Mouse (Mus musculus) R1 (cell line): Measurements from ENCODE around the gene Srp68.

Source experiments
- DNase-seq: peaks from one replicate; pipeline ENCODE4 v3.0.0-alpha.2; 2018; ENCODE audit warnings: low read depth, low spot score

Srp68 gene

DNA sequence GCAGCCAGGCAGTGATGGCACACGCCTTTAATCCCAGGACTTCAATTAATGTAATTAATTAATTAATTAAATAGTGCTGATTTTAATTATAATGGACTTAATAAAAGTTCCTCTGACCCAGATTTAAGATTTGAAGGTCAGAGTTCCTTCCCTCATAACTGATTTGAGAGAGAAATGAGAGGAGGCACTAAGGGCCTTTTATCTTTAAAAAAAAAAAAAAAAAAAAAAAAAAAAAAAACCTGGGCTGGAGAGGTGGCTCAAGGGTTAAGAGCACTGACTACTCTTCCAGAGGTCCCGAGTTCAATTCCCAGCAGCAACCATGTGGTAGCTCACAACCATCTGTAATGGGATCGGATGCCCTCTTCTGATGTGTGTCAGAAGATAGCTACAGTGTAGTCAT is 65.4 kb downstream of the Srp68 start:
- DNase-seq = no peak

DNA sequence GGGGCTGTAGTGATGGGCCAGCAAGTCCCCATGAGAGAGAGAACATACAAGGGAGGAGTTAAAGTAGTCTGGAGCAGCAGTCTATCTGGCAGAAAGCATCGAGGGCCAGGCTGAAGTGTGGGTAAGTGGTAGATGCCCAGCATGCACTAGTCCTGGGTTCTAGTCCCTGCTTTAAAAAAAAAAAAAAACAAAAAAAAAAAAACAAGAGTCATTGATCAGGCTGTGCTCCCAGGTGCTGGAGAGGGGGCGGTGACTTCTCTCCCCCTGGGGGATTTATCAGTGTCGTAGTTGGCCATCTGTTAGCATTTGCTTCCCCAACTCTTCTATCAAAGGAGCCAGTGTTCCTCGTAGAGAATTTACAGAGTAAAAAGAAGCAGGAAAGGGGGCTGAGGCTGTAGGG is 67.3 kb downstream of the Srp68 start:
- DNase-seq = no peak

DNA sequence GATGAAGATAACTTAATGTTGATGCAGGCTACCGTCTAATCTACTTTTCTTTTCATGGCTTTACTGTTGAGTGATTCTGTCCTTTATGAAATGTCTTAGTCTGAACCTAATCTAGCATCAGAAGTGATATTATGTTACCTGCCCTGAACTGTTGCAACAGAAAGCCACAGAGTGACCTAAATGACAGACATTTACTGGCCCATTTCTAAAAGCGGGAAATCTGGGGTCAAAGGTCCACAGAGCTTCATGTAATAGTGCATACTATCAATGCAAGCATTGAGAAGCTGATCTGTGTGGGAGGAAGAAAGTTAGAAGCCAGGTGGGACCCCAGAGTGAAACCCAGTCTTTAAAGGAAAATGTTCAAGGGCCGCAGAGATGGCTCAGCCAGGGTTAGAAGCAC is 70.9 kb downstream of the Srp68 start:
- DNase-seq = no peak

DNA sequence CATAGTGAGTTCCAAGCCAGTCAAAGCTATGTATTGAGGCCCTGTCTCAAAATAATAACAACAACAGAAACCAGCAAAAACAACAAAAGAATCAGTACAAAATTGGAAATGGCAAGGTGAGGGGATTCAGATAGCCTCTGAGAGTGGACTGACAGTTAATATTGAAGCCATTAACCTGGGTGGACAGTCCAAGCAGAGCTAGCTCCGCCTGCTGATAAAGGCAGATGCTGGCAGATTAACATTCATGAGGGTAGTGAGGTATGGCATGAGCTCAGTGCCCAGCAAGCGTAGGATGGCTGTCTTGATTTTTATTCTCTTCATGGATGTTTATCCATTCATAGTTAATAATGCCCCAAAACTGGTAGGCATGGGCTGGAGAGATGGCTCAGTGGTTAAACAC is 72.9 kb downstream of the Srp68 start:
- DNase-seq = no peak

DNA sequence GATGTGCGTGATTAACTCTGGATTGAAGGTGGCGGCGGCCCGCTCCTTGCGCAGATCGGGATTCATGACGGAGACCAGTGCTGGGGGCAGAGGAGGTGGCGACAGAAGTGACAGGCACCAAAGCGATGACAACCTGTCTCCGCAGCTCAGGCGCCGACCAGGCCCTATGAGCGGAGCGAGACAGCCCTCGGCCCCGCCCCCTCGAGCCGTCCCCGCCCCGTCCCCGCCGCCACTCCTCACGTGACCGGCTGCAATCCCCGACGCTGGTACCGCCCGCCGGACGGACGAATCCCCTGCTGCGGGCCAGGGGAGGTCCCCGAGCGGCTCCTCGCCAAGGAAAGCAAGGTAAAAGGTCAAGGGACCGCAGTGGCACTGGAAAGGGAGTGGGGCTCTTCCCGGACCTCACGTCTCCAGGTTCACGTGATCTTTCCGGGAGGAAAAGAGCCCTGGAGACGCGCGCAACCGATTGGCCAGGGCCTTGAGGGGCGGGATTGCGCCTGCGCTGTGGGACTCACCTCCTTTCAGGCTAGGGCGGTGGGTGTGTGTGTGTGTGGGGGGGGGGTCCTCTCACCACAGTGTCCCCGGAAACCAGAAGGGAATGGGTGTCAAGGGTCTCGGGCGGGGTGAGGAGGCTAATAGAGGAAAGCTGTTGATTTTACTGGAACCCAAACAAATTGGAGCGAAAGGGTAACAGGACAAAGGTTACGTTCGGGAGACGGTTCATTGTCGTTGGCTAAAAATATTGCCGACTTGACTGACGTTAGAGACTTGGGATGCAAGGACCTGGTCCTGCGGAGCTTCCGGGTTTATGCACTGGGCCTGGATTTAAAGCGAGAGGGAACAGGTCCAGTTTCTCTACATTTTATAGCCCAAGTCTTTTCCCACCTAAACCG is 75.1 kb downstream of the Srp68 start, which contains the start of the genes Ten1 and Acox1:
Gene Ten1, plus strand, starts transcription at position 217 of the 893 bp plus-strand sequence.
Gene Acox1, minus strand, starts transcription at position 407 of the 893 bp plus-strand sequence.
- peak; percentile 96 for DNase-seq

DNA sequence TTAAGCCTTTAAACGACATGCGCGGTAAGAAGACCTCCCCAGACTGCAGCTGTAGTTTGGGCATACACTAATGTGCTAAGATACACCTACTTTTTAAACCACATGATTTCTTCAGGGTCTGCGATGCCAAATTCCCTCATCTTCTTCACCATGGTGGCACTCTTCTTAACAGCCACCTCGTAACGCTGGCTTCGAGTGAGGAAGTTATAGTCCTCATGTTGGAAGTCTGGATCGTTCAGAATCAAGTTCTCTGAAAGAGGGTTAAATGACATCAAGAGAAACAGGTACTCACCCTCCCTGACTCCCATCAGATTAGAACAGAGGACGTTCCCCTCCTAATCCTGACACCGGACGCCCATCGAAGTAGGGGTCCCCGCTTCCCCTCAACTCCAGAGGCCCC is 75.9 kb downstream of the Srp68 start:
- DNase-seq = no peak

DNA sequence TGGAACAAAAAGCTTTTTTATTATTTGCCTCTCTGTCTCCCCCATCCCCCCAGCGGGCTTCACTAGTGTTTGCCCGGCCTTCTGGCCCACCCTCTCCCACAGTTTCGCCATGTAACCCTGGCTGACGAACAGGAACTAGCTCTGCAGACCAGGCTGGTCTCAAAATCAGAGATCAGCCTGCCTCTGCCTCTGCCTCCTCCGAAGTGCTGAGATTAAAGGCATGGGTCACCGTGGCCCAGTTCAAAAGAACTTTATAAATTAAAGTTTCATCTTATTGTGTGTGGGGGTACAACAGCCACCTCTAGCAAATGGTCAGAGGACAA is 76.5 kb downstream of the Srp68 start:
- no peak for DNase-seq

DNA sequence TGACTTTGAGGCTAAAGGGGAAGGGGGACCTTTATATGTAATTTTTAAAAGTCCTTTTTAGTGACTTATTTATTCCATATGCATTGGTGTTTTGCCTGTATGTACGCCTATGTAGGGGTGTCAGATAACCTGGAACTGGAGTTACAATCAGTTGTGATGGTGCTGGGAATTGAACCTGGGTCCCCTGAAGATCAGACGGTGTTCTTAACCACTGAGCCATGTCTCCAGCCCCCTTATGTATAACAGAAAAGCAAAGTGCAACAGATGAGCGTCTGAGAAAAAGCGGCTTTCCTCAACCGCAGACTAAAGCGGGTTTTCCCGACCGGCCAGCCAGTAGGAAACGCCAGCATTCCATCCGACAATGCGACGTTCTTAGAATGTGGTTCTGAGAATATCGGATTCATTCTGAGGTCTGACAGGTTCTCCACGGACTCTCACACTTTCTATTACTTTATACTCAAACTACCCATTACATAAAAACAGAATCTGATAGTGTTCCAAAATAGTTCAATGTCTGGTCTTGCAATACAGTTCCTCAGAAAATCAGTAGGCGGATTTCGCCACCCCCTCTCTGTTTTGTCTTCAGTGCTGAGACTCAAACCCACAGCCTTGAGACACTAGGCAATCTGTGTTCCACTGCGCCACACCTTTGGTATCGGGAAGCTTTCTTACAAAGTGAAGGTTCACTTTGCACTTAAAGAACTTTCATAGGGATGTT is 77.0 kb downstream of the Srp68 start:
- DNase-seq = no peak

DNA sequence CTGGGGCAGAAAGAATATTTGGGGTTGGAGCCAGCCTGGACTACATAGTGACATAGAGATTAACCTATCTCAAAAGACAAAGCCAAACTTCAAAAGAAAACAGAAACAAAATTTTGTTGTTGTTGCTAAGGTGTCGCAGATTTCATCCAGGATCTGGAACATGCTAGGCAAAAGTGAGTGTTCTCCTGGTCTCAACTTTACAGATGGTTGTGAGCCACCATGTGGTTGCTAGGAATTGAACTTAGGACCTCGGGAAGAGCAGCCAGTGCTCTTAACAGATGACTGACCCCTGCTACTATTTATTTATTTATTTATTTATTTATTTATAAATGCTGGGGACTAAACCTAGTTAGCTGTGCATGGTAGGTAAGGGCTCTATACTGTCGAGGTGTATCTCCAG is 77.7 kb downstream of the Srp68 start:
- DNase-seq = no peak

DNA sequence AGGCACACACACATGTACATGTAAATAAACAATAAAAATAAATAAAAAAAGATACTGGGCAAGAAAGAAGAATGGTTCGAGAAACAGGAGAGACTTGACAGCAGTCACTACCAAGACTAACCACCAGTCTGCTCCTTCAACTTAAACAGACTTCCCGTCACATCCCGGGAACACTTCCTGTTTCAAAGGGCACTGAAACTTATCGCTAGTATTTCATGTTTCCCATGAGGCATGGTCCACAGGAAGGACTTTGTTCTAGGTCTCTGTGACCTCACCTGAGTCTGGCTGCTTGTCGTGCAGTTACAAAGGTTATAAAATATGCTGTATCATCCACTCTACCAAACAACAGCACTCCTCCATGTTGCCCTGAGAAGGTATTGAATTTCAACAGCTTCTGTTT is 78.8 kb downstream of the Srp68 start:
- peak; percentile 43 for DNase-seq
